Mouse (Mus musculus) MEL (cell line): Measurements from ENCODE around the gene Foxn3.

Experiments
- CTCF ChIP-seq, 3 experiments: IDR thresholded peaks in 2 of 3; conservative IDR thresholded peaks in 1 of 3; 2 replicates each; pipeline ENCODE4 v1.5.1; 2011 to 2012; ENCODE audit warnings: low read length in 3 of 3, low read depth in 2 of 3, mild to moderate bottlenecking in 2 of 3, improper control_type of control experiment in 1 of 3, inconsistent platforms in 1 of 3, mixed read lengths in 1 of 3, moderate library complexity in 1 of 3; ENCODE audit not compliant: control insufficient read depth in 1 of 3, insufficient read depth in 1 of 3, poor library complexity in 1 of 3, severe bottlenecking in 1 of 3
- E2F4 ChIP-seq: IDR thresholded peaks from 2 replicates; pipeline ENCODE4 v1.6.1; 2011; ENCODE audit warnings: low read depth, low read length, improper control_type of control experiment, borderline replicate concordance
- ELF1 ChIP-seq: IDR thresholded peaks from 2 replicates; pipeline ENCODE4 v1.6.1; 2014; ENCODE audit warnings: low read depth, mild to moderate bottlenecking, inconsistent platforms, low read length, improper control_type of control experiment, moderate library complexity
- EP300 ChIP-seq, 2 experiments: IDR thresholded peaks; 2 replicates each; pipeline ENCODE4 v1.6.1; 2011; ENCODE audit warnings: improper control_type of control experiment in 2 of 2, low read length in 2 of 2, low read depth in 1 of 2, mild to moderate bottlenecking in 1 of 2
- GABPA ChIP-seq: IDR thresholded peaks from 2 replicates; pipeline ENCODE4 v1.6.1; 2012; ENCODE audit warnings: low read depth, mild to moderate bottlenecking, inconsistent platforms, low read length, improper control_type of control experiment, moderate library complexity
- GATA1 ChIP-seq: IDR thresholded peaks from 2 replicates; pipeline ENCODE4 v1.6.1; 2011; ENCODE audit warnings: low read depth, low read length, improper control_type of control experiment
- JUND ChIP-seq: IDR thresholded peaks from 2 replicates; pipeline ENCODE4 v1.6.1; 2011; ENCODE audit warnings: low read depth, mild to moderate bottlenecking, improper control_type of control experiment, low read length
- POLR2A ChIP-seq, 2 experiments: IDR thresholded peaks; 2 replicates each; pipeline ENCODE4 v1.6.1; 2011 to 2012; ENCODE audit warnings: low read length in 2 of 2, mild to moderate bottlenecking in 2 of 2, control low read depth in 1 of 2, improper control_type of control experiment in 1 of 2, low read depth in 1 of 2, moderate library complexity in 1 of 2; ENCODE audit not compliant: control insufficient read depth in 1 of 2, insufficient read depth in 1 of 2, poor library complexity in 1 of 2
- RCOR1 ChIP-seq: IDR thresholded peaks from 2 replicates; pipeline ENCODE4 v1.6.1; 2012; ENCODE audit warnings: low read depth, mild to moderate bottlenecking, inconsistent platforms, low read length, improper control_type of control experiment
- USF1 ChIP-seq: IDR thresholded peaks from 2 replicates; pipeline ENCODE4 v1.6.1; 2014; ENCODE audit warnings: low read depth, mild to moderate bottlenecking, inconsistent platforms, low read length, improper control_type of control experiment, moderate library complexity
- USF2 ChIP-seq, 2 experiments: IDR thresholded peaks; 2 replicates each; pipeline ENCODE4 v1.6.1; 2011 to 2012; ENCODE audit warnings: improper control_type of control experiment in 2 of 2, low read length in 2 of 2, borderline replicate concordance in 1 of 2, inconsistent platforms in 1 of 2, low read depth in 1 of 2, mild to moderate bottlenecking in 1 of 2; ENCODE audit not compliant: insufficient read depth in 1 of 2

DNA sequence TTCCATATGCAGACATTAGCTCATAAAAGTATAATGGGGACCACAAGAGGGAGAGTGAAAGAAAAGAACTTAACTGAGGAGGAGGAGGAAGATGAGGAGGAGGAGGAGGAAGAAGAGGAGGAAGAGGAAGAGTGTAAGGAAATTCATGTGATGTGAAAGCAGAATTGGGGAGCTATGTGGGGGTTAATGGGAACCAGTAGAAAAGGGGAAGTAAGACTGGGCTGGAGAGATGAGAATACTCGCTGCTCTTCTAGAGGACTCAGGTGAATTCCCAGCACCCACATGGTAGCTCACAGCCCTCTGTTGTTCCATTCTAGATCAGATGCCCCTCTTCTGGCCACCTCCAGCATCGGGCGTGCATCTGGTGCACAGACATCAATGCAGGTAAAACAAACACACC lies 83.0 kb downstream of the Foxn3 start:
- TF ChIP-seq ELF1 (no peak), POLR2A (IDR thresholded peaks at IDR 0.05; ENCODE audit: control insufficient read depth in 1 of 2, insufficient read depth in 1 of 2, low read depth in 1 of 2, low read length in 2 of 2, poor library complexity in 1 of 2) (no peak), EP300 (IDR thresholded peaks at IDR 0.05; ENCODE audit: low read depth in 1 of 2, low read length in 2 of 2) (no peak), CTCF (IDR thresholded peaks at IDR 0.05 in 2 of 3, conservative IDR thresholded peaks at IDR 0.05 in 1 of 3; ENCODE audit: control insufficient read depth in 1 of 3, insufficient read depth in 1 of 3, low read depth in 2 of 3, low read length in 3 of 3, poor library complexity in 1 of 3, severe bottlenecking in 1 of 3) (no peak), USF2 (IDR thresholded peaks at IDR 0.05; ENCODE audit: borderline replicate concordance in 1 of 2, insufficient read depth in 1 of 2, low read depth in 1 of 2, low read length in 2 of 2) (no peak), USF1 (no peak), RCOR1 (no peak), GABPA (no peak), GATA1 (no peak), JUND (no peak), E2F4 (no peak)
